Mouse (Mus musculus): ENCODE data around the gene Nr1i3. TPM values are rescaled to one million over a fixed set of nuclear protein-coding genes. Genes with fewer than 3 reads are reported as not detected.

Nr1i3 gene
- 22.1 and 22.4 TPM in 2 replicates for polyA plus RNA-seq (2012; rRNA removed)

DNA sequence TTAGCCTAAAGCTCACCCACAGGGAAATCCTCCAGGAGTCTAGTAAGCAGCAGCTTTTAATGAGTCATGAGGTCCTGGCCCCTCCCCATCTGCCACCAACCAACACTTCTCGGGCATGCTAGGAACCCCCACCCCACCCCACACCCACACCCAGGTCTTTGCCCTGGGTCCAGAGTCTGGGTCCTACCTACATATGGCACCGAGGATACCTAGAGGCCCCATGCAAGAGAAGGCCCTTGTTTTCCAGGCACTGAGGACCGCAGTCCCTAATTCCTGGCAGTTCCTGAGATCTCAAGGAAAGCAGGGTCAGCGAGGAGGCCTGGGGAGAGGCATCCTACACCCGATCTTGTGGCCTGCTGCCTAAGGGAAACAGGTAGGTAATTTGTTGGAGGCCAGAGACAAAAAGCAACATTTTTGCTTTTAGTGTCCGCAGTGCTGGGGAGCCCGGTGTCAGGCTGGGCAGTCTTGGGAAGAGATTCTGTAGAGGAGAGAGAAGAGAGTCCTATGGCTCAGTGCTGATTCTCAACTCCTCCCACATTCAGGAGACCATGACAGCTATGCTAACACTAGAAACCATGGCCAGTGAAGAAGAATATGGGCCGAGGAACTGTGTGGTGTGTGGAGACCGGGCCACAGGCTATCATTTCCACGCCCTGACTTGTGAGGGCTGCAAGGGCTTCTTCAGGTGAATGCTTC, at the start of gene Nr1i3:
Gene Nr1i3, plus strand, starts transcription at position 170 of the 696 bp plus-strand sequence.

DNA sequence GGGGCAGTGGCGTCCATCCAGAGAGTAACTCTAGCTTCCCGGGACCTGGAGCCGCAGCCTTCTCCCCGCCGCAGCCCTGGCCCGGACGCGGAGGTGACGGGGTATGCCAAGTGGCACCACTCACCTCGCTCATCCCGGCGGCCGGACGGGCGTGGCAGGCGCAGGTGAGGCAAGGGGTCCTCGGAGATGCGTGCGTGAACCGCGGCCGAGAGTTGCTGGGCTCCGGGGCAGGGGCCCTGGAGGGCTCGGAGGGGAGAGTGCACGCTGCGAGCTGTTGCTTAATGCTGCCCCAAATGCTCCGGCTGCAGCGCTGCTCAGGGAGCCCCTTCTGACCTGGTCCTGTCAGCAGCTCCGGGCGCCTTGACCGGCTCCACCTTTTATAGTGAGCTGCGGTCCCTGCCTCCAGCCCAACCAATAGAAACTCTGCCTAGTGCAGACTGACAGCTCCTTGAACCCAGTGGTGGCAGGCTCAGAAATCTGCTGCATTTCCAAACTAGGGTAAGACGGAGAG, 17.8 kb upstream of the Nr1i3 start, which contains the start of gene Pcp4l1:
Gene Pcp4l1, minus strand, starts transcription at position 382 of the 511 bp plus-strand sequence.

DNA sequence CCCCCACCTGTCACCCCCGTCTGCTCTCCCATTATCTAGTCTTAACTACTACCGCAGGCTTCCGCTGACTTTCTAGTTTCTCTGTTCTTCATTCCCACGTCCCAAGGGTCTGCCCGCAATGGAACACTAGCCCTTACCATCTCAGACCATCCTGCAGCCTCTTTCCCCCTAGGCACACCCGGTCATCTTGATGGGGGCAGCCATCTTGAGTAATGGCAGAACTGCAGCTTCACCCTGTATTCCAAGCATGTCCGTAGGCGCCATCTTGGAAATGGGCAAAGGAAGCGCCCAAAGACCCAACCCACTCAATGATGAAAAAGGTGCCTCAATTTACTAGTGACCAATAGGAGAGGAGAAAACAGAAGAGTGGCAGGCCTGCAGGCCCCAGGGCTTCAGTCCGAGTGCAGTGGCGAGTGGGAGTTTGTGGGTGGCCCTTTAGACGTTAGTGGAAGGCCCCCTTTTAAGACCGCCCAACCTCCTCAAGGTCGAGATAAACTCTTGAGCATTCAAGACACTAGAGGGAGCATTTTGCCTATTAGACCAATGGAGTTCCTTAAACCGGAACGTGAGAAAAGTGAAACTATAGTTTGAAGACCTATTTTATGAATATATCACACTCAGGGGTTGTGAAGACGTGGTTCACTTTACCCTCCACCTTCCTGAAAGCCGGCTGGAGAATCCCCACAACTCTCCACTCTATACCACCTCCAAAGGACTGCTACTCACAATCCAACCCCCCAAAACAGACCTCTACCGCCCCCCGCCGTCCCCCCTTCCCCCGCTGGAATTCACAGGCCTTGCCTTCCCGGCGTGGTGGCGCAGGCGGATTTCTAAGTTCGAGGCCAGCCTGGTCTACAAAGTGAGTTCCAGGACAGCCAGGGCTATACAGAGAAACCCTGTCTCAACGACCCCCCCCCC, 8.7 kb downstream of the Nr1i3 start, which contains the start of gene Tomm40l:
Gene Tomm40l, minus strand, starts transcription at position 277 of the 918 bp plus-strand sequence.

DNA sequence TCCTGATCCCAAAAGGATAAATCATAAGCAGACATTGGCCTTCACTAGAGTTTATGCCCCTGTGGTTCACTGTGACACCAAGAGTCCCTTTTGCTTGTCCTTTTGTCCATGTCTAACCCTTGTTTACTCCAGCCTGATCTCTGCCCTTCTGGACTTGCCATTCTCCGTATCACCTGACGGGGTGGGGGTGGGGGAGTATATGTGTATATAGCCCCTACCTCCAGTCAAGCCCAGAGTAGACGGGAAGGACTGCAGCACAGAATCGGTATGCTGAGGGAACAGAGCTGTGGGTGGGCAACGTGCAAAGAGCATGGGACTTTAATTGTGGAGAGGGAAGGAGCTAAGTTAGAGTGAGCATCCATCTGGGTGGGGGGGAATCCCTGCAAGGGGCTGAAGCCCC, 11.1 kb downstream of the Nr1i3 start, which contains the start of gene Apoa2:
Gene Apoa2, plus strand, starts transcription at position 198 of the 400 bp plus-strand sequence.

DNA sequence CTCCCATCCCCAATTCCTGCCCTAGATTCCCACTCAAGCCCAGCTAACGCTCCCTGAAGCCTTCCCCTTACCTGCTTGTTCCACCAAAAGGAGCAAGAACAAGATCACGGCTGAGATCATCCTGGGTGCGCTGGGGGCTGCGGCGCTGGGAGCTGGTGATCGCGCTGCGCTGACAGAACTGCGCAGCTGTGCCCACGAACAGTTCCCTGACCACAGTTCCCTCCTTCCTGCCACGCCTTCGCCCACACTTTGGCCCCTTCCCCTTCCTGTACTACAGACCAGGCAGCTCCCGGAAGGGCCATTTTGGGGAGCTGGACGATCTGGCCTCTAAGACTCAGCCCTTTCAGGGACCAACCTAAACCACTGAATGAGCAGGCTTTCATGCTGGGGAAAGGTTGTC, 20.4 kb downstream of the Nr1i3 start, which contains the start of gene Fcer1g:
Gene Fcer1g, minus strand, starts transcription at position 240 of the 400 bp plus-strand sequence.

DNA sequence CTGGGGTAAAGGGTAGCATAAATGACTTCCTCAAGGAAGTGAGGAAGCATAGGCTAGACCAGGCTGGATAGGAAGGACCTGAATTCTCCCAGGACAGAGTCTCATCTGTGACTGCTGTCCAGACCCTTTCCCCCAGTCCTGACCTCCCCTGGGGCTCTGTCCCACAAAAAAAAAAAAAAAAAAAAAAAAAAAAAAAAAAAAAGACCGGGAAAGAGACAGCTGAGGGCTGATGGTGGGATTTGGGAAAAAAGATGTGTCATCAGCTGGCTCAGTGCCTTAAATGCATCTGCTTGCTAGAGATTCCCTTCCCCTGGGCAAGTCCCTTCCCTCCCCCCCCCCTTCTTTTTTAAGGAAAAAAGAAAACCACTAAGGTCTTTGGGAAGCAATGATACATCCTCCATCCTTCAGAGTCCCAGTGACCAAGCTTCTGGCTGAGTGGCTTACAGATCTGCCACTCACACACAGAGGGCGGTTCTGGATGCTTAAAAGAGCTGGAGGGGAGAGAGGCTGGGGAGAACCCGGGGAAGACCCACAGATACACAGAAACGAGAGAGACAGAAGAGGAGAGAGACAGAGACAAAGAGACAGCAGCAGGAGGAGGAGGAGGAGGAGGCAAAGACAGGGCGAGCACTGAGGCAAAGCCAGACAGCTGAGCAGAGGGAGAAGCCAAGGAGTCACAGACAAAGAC, 36.3 kb downstream of the Nr1i3 start, which contains the start of gene Adamts4:
Gene Adamts4, plus strand, starts transcription at position 509 of the 688 bp plus-strand sequence.

DNA sequence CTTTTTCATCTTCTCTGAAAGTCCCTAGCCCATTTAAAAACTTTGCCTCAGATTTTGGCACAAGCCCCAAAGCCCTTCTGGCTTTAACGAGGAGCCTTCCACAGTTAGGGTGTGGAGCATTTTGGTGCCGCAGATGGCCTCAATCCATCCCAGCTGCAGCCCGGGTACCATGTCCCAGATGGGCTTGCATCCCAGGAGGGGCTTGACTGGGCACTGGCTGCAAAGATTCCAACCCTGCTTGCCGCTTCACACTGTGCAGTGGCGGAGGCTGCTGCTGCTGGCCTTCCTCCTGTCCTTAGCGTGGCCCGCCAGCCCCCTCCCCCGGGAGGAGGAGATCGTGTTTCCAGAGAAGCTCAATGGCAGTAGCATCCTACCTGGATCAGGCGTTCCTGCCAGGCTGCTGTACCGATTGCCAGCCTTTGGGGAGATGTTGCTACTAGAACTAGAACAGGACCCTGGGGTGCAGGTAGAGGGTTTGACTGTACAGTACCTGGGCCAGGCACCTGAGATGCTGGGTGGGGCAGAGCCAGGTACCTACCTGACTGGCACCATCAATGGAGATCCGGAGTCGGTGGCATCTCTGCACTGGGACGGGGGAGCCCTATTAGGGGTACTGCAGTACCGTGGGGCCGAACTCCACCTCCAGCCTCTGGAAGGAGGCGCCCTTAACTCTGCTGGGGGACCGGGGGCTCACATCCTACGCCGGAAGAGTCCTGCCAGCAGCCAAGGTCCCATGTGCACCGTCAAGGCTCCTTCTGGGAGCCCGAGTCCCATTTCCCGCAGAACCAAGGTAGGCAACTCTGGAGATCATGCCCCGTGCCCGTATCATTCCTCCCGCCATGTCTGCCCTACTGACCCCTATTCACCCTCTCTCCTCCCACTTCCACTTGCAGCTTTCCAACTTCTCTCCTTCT, 37.2 kb downstream of the Nr1i3 start, which contains the start of gene Ndufs2:
Gene Ndufs2, minus strand, starts transcription at position 709 of the 914 bp plus-strand sequence.

DNA sequence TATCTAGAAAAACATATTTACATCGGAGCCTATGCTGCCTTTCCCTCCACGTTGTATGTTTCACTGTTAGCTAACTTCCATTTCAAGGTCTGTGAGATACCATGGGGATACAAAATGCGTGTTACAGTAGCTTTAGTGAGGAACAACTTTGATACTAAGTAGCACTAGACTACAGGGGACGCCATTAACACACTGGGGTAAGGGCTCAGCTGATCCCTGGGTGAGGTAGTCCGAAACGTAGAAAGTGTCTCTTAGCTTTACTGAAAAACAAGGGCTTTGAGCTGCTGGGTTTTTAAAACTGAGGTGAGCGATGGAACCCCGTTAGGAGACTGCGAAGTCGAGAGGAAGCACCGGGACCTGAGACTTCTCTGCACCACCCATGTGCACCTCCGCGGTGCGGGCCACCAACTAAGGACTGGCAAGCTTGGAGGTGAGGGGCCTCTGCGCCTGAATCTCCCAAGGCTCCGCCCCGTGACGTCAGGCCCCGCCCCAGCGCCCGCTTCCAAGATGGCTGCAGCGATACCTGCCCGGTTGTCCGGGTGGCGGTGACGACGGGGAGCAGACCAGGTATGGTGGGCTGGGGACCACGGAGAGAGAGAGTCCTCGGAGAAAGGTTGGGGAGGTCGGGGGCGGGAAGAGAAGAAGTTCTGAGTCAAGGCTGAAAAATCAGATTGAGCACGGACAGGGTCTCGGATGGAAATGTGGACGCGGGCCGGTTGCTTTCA, 56.2 kb downstream of the Nr1i3 start, which contains the start of gene B4galt3:
Gene B4galt3, plus strand, starts transcription at position 481 of the 725 bp plus-strand sequence.

Other genes starting within 250 kb of the Nr1i3 start
- gene Fcgr2b, start 237.4 kb upstream of the Nr1i3 start, polyA plus RNA-seq (2012; rRNA removed), result 15.1 and 16.6 TPM in 2 replicates
- 14.2 and 16.1 TPM in 2 replicates for gene Fcgr4, start 195.1 kb upstream of the Nr1i3 start, polyA plus RNA-seq (2012; rRNA removed)
- gene Fcgr3, start 149.0 kb upstream of the Nr1i3 start, polyA plus RNA-seq (2012; rRNA removed), result 39.4 and 40.8 TPM in 2 replicates
- gene Cfap126, start 100.1 kb upstream of the Nr1i3 start, polyA plus RNA-seq (2012; rRNA removed), result 2.9 and 3.3 TPM in 2 replicates
- 184 and 192 TPM in 2 replicates for gene Sdhc, start 63.4 kb upstream of the Nr1i3 start, polyA plus RNA-seq (2012; rRNA removed)
- gene Mpz, start 63.3 kb upstream of the Nr1i3 start, polyA plus RNA-seq (2012; rRNA removed), result 0.12 and 0.14 TPM in 2 replicates
- 6.4 and 7.7 TPM in 2 replicates for gene Pcp4l1, start 17.7 kb upstream of the Nr1i3 start, polyA plus RNA-seq (2012; rRNA removed)
- 8.5 and 9.6 TPM in 2 replicates for gene Tomm40l, start 8.5 kb downstream of the Nr1i3 start, polyA plus RNA-seq (2012; rRNA removed)
- 8,837 and 9,746 TPM in 2 replicates for gene Apoa2, start 11.1 kb downstream of the Nr1i3 start, polyA plus RNA-seq (2012; rRNA removed)
- 137 and 142 TPM in 2 replicates for gene Fcer1g, start 20.4 kb downstream of the Nr1i3 start, polyA plus RNA-seq (2012; rRNA removed)
- gene Adamts4, start 36.5 kb downstream of the Nr1i3 start, polyA plus RNA-seq (2012; rRNA removed), result 0.38 and 0.57 TPM in 2 replicates
- gene Ndufs2, start 37.4 kb downstream of the Nr1i3 start, polyA plus RNA-seq (2012; rRNA removed), result 88.9 and 92.7 TPM in 2 replicates
- 16.3 and 19.1 TPM in 2 replicates for gene B4galt3, start 56.4 kb downstream of the Nr1i3 start, polyA plus RNA-seq (2012; rRNA removed)
- gene Ppox, start 67.2 kb downstream of the Nr1i3 start, polyA plus RNA-seq (2012; rRNA removed), result 93.0 and 104 TPM in 2 replicates
- gene Usp21, start 74.0 kb downstream of the Nr1i3 start, polyA plus RNA-seq (2012; rRNA removed), result 16.0 and 16.9 TPM in 2 replicates
- gene Ufc1, start 81.1 kb downstream of the Nr1i3 start, polyA plus RNA-seq (2012; rRNA removed), result 23.6 and 24.6 TPM in 2 replicates
- gene Dedd, start 115.2 kb downstream of the Nr1i3 start, polyA plus RNA-seq (2012; rRNA removed), result 20.5 and 20.8 TPM in 2 replicates
- gene Nit1, start 131.7 kb downstream of the Nr1i3 start, polyA plus RNA-seq (2012; rRNA removed), result 59.7 and 61.3 TPM in 2 replicates
- gene Pfdn2, start 131.7 kb downstream of the Nr1i3 start, polyA plus RNA-seq (2012; rRNA removed), result 28.2 and 36.2 TPM in 2 replicates
- gene Klhdc9, start 146.8 kb downstream of the Nr1i3 start, polyA plus RNA-seq (2012; rRNA removed), result 0.13 and 0.22 TPM in 2 replicates
- 0.38 and 0.41 TPM in 2 replicates for gene Nectin4, start 156.1 kb downstream of the Nr1i3 start, polyA plus RNA-seq (2012; rRNA removed)
- gene Arhgap30, start 175.0 kb downstream of the Nr1i3 start, polyA plus RNA-seq (2012; rRNA removed), result 6.1 and 6.7 TPM in 2 replicates
- 22.7 and 23.6 TPM in 2 replicates for gene Usf1, start 197.3 kb downstream of the Nr1i3 start, polyA plus RNA-seq (2012; rRNA removed)
- 4.3 and 5.4 TPM in 2 replicates for gene Tstd1, start 204.9 kb downstream of the Nr1i3 start, polyA plus RNA-seq (2012; rRNA removed)
- 32.6 and 33.7 TPM in 2 replicates for gene F11r, start 223.6 kb downstream of the Nr1i3 start, polyA plus RNA-seq (2012; rRNA removed)